Mouse (Mus musculus): ENCODE results near the gene Khdrbs1.

DNA sequence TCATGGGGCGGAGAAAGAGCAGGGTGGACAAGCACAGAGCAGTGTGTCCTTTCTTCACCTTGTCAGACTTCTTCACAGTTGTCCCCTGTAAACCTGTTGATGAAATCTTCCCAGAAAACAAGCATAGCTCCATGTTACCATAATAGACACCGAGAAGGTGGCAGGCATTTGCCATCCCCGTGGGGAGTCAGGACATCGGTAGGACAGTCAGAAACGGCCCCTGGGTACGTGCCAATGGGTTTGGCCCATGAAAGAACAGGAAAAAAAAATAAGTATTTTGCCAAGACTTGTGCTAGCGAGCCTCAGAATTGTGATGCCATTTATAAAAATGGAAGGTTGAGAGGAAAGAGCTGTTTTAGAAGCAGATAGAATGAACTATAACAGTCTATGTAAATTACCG is 25.7 kb upstream of the Khdrbs1 start:
- no peak for TF ChIP-seq CTCF (IDR thresholded peaks at IDR 0.05; ENCODE audit: insufficient read depth, low read length)
- TF ChIP-seq POLR2A (IDR thresholded peaks at IDR 0.05; ENCODE audit: borderline replicate concordance, extremely low read depth, low read depth, low read length), result no peak

All from lung, adult 2 months (tissue).